Mouse (Mus musculus): ENCODE data around the gene Bfsp1. TPM values are rescaled to one million over a fixed set of nuclear protein-coding genes. Genes with fewer than 3 reads are reported as not detected.

Bfsp1 gene
- polyA plus RNA-seq, 1 experiment from 2014 or later = 1.6 TPM

DNA sequence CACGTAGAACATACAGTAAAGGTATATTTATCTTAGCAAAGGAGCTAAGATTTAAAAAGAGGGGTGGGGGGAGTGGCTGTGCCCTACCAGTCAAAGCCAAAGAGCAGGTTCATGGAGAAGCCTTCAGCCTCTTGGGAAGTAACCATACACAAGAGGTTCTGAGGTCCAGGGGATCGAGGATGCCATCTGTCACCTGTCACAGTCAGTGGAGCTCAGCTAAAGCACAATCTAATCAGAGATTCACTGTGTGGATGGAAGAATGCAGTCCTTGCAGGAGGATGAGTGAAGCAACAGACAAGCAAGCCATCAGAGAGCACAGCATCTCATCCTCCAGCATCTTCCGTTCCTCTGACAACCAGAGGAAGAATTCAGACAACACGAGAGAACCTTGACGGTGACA lies 73.1 kb downstream of the Bfsp1 start:
- H3K36me3 ChIP-seq (ENCODE audit: control insufficient read depth, insufficient read depth, low read length) = no peaks in the 10 kb centered on the region
- no peak for TF ChIP-seq CTCF (IDR thresholded peaks at IDR 0.05; ENCODE audit: low read depth)
- no peak for TF ChIP-seq EP300 (optimal IDR thresholded peaks at IDR 0.05)
- no peak overlapping the region for H3K4me2 ChIP-seq (replicated peaks; ENCODE audit: low read depth)
- no peak for ATAC-seq (ENCODE audit: low FRiP score, low TSS enrichment)
- H3K4me3 ChIP-seq (ENCODE audit: low read depth, low read length) = no peak overlapping the region
- H3K27ac ChIP-seq (replicated peaks) = no peak overlapping the region
- WGBS = 71% methylated on average over 5 of the region's 5 CpGs
- no peaks in the 10 kb centered on the region for H3K27me3 ChIP-seq (ENCODE audit: control insufficient read depth, insufficient read depth, low read length)
- no peak overlapping the region for H3K9ac ChIP-seq (ENCODE audit: low read length)
- H3K4me1 ChIP-seq (replicated peaks; ENCODE audit: control insufficient read depth, insufficient read depth) = no peaks in the 10 kb centered on the region
- DNase-seq (ENCODE audit: low spot score) = no peak
- no peaks in the 10 kb centered on the region for H3K9me3 ChIP-seq (ENCODE audit: control insufficient read depth, low read length)

DNA sequence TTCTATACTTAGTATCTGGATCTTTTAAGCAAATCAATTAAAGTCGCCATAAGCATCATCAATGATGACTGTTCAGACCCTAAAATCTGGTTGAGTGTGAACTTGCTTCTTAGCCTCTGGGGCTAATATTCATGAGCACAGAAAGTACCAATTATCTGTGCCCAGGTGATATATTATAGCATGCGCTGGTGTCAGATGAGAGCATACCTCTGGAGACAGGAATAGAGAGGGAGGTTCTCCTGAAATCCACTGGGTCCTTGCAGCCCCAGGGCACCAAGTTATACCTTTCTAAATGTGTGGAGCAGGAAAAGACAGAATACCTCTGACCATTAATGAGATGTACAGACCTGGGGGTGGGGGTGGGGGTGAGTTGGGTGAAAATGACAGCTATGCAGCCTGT lies 82.7 kb downstream of the Bfsp1 start:
- Histone ChIP-seq H3K4me2 (replicated peaks; ENCODE audit: low read depth) (no peak overlapping the region), H3K4me3 (ENCODE audit: low read depth, low read length) (no peak overlapping the region), H3K27ac (replicated peaks) (no peak overlapping the region), H3K27me3 (ENCODE audit: control insufficient read depth, insufficient read depth, low read length) (no peaks in the 10 kb centered on the region), H3K9ac (ENCODE audit: low read length) (no peak overlapping the region), H3K4me1 (replicated peaks; ENCODE audit: control insufficient read depth, insufficient read depth) (no peaks in the 10 kb centered on the region), H3K9me3 (ENCODE audit: control insufficient read depth, low read length) (no peaks in the 10 kb centered on the region), H3K36me3 (ENCODE audit: control insufficient read depth, insufficient read depth, low read length) (no peaks in the 10 kb centered on the region)
- DNase-seq (ENCODE audit: low spot score) (no peak), ATAC-seq (ENCODE audit: low FRiP score, low TSS enrichment) (no peak)
- no peak for TF ChIP-seq CTCF (IDR thresholded peaks at IDR 0.05; ENCODE audit: low read depth)
- no peak for TF ChIP-seq EP300 (optimal IDR thresholded peaks at IDR 0.05)
- WGBS = 76% methylated on average over 2 of the region's 2 CpGs

Other genes with a start within 250 kb of the Bfsp1 start
- gene Dstn, start 52.1 kb upstream of the Bfsp1 start, polyA plus RNA-seq (2015; fragmentation: Nextera tagmentation; extraction: Ambion mirVana) = 968 and 971 TPM in 2 replicates
- 61.0 and 69.0 TPM in 2 replicates for gene Rrbp1, start 148.1 kb upstream of the Bfsp1 start, polyA plus RNA-seq (2015; fragmentation: Nextera tagmentation; extraction: Ambion mirVana)
- gene Banf2, start 169.9 kb upstream of the Bfsp1 start, polyA plus RNA-seq (2015; fragmentation: Nextera tagmentation; extraction: Ambion mirVana) = not detected in 2 replicates

All from stomach, postnatal 0 days (tissue).